Mouse (Mus musculus) urinary bladder, postnatal 25 days (tissue): ENCODE data around the gene Wipf1.
A peak's percentile ranks its signal among the peaks of the same experiment; 100 is the strongest.

Experiments used
- DNase-seq: peaks from one replicate; pipeline ENCODE4 v3.0.0; 2022; ENCODE audit warnings: low spot score

The Wipf1 gene

GRCm38 (mm10) chr2:73428803-73429468 is 100.6 kb downstream of the Wipf1 start:
- no peak for DNase-seq

GRCm38 (mm10) chr2:73427293-73427692 is 102.2 kb downstream of the Wipf1 start:
- DNase-seq: peak; percentile 26

- no peak for DNase-seq
These were observed 103.7 kb downstream of the Wipf1 start for GRCm38 (mm10) chr2:73425822-73426221.

- no peak for DNase-seq
These were observed 109.8 kb downstream of the Wipf1 start for GRCm38 (mm10) chr2:73419730-73420129.

GRCm38 (mm10) chr2:73419285-73419684 is 110.2 kb downstream of the Wipf1 start:
- no peak for DNase-seq

- DNase-seq: no peak
These were observed 113.6 kb downstream of the Wipf1 start for GRCm38 (mm10) chr2:73415892-73416291.

- no peak for DNase-seq
These were observed 119.5 kb downstream of the Wipf1 start for GRCm38 (mm10) chr2:73410076-73410475.

- no peak for DNase-seq
These were observed 121.9 kb downstream of the Wipf1 start for GRCm38 (mm10) chr2:73407662-73408061.

GRCm38 (mm10) chr2:73406336-73406915 is 123.1 kb downstream of the Wipf1 start:
- no peak for DNase-seq

- no peak for DNase-seq
These were observed 124.6 kb downstream of the Wipf1 start for GRCm38 (mm10) chr2:73404980-73405379.

- DNase-seq: no peak
These were observed 125.1 kb downstream of the Wipf1 start for GRCm38 (mm10) chr2:73404442-73404841.

- no peak for DNase-seq
These were observed 126.0 kb downstream of the Wipf1 start for GRCm38 (mm10) chr2:73403385-73404013.

GRCm38 (mm10) chr2:73401689-73402088 is 127.8 kb downstream of the Wipf1 start:
- DNase-seq: no peak

- no peak for DNase-seq
These were observed 132.1 kb downstream of the Wipf1 start for GRCm38 (mm10) chr2:73397476-73397875.

GRCm38 (mm10) chr2:73396828-73397325 is 132.7 kb downstream of the Wipf1 start:
- DNase-seq: no peak

- DNase-seq: no peak
These were observed 134.0 kb downstream of the Wipf1 start for GRCm38 (mm10) chr2:73395516-73395915.

GRCm38 (mm10) chr2:73394476-73394875 is 135.1 kb downstream of the Wipf1 start:
- no peak for DNase-seq

GRCm38 (mm10) chr2:73392772-73393171 is 136.8 kb downstream of the Wipf1 start:
- DNase-seq: no peak

GRCm38 (mm10) chr2:73389951-73390350 is 139.6 kb downstream of the Wipf1 start:
- DNase-seq: no peak

- no peak for DNase-seq
These were observed 141.7 kb downstream of the Wipf1 start for GRCm38 (mm10) chr2:73387806-73388205.

- DNase-seq: peak; percentile 99
These were observed 143.0 kb downstream of the Wipf1 start, which contains the start of gene Gpr155 for GRCm38 (mm10) chr2:73386356-73387046. TSS of gene Gpr155 (minus strand) at chr2:73386572.

GRCm38 (mm10) chr2:73385641-73386355 is 143.7 kb downstream of the Wipf1 start:
- no peak for DNase-seq
